Mouse (Mus musculus) embryonic fibroblast, embryonic 13.5 days (primary cell): ENCODE data around the gene Tmem108.

Experiments
- CTCF ChIP-seq: IDR thresholded peaks from 2 replicates; pipeline ENCODE4 v1.5.1; 2011; ENCODE audit warnings: mild to moderate bottlenecking, control low read depth, low read length, moderate library complexity, borderline replicate concordance; ENCODE audit not compliant: insufficient read depth
- POLR2A ChIP-seq: IDR thresholded peaks from 2 replicates; pipeline ENCODE4 v1.6.1; 2011; ENCODE audit warnings: low read depth, mild to moderate bottlenecking, control low read depth, low read length, moderate library complexity

GRCm38 (mm10) chr9:103713230-103713629 lies 48.4 kb downstream of the Tmem108 start:
- TF ChIP-seq POLR2A (no peak), CTCF (no peak)
